Mouse (Mus musculus) splenic B cell, adult 2 months (primary cell): Measurements from ENCODE around the gene Fto.

Experiments
- DNase-seq: peaks from one replicate; pipeline ENCODE4 v3.0.0-alpha.2; 2011; ENCODE audit warnings: low read depth, low spot score
- H3K27me3 ChIP-seq: 2 replicates; pipeline ENCODE4 v1.6.1; 2012; ENCODE audit warnings: mild to moderate bottlenecking, low read length, moderate library complexity, mixed read lengths; ENCODE audit not compliant: control insufficient read depth, poor library complexity, insufficient read depth, severe bottlenecking
- H3K36me3 ChIP-seq: 2 replicates; pipeline ENCODE4 v1.6.1; 2012; ENCODE audit warnings: mild to moderate bottlenecking, low read length, moderate library complexity, mixed read lengths; ENCODE audit not compliant: control insufficient read depth, poor library complexity, insufficient read depth, severe bottlenecking

Fto gene

DNA sequence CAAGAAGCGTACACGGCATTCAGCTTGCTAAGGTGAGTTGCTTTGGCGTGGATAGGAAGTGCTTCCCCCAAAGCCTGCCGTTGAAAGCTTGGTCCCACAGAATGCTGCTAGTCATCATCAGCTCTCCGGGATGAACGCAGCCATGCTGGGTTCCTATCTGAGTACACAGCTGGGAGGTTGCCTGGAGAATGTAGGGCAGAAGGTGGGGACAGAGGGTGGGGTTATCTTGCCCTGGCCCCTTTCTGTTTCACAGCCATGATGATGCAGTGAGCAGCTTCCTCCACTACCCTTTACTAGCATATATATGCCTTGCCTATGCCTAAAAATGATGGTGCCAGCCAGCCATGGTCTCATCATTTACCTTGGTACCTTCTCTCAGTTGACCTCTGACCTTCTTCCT lies 147.6 kb downstream of the Fto start:
- no peak for DNase-seq
- Histone ChIP-seq H3K36me3 (no peaks in the 10 kb centered on the region), H3K27me3 (no peaks in the 10 kb centered on the region)

DNA sequence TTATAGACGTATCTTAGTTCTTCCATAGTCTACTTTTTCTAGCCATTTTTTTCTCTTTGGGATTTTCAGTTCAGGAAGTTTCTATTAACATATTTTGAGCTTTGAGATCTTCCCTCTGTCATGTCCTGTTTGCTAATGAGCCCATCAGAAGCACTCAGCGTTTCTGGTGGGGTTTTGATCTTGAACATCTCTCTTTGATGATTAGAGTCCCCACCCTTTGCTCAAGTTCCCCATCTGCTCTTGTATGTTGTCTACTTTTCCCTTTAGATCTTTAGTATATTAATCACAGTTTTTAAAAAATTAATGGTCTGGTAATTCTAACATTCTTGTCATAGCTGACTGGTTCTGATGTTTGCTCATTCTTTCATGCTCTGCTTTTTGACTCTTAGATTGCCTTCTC lies 150.4 kb downstream of the Fto start:
- no peaks in the 10 kb centered on the region for H3K27me3 ChIP-seq
- DNase-seq = no peak
- H3K36me3 ChIP-seq = no peaks in the 10 kb centered on the region

DNA sequence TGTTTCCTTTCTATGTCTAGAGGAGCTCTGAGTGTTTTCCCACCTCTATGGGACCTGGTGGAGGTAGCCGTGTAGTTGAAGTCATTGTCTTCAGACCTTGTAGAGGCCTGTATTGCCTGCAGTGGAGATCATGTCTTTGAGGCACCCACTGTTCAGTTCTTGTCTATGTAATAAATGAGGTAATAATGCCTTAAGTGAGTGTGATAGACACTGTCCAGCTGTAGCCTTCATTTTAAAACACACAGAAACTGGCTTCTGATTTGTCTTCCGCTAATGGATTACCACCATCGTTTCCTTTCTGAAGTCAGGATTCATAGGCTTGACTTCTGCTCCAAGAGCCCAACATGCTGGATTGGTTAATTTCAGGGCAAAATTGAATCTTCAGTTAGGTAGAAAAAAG lies 154.1 kb downstream of the Fto start:
- no peaks in the 10 kb centered on the region for H3K27me3 ChIP-seq
- peaks cover 3% of the 10 kb centered on the region for H3K36me3 ChIP-seq
- no peak for DNase-seq

DNA sequence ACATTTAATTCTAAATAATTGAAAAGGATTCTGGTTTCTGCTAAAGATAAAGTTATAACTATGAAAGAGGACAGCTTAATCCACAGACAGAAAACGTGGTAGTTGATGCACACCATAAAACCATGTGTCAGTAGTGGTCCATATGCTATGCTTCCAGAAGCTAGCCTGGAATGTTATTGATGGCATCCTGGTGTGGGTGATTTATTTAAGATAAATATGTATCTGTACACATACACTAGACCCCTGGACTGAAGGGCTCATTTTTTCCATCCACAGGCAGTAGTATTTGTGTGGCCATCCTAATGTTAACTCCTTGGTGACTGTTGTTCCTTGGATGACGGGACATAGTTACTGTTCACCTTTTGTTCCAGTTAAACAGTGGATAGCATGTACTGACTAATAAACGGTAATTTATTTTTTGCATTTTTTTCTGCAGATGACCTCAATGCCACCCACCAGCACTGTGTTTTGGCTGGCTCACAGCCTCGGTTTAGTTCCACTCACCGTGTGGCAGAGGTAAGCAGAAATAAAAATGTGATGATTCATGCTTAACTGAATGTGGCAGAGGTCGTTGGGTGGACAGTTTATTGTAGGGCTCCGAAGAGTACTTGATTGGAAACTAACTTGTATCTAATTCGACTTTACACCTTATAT lies 154.7 kb downstream of the Fto start:
- Histone ChIP-seq H3K27me3 (no peaks in the 10 kb centered on the region), H3K36me3 (peaks cover 3% of the 10 kb centered on the region)
- DNase-seq = no peak

DNA sequence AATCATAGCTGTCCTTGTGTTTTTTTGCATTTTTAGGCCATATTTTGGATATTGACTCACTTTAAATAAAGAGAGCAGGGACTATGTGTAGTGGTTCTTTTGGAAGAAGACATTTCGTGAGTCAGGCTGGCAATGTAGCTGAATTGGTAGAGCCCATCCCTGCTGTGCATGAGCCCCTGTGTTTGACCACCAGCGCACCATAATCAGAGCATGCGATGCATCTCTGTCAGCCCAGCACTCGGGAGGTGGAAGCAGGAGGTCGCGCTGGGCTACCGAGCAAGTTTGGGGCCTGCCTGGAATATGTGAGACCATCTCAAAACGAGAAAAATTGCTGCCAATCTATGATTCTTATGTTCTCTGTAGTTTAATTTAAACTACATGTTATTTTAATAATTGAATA lies 156.1 kb downstream of the Fto start:
- no peak for DNase-seq
- Histone ChIP-seq H3K36me3 (peaks cover 3% of the 10 kb centered on the region), H3K27me3 (no peaks in the 10 kb centered on the region)

DNA sequence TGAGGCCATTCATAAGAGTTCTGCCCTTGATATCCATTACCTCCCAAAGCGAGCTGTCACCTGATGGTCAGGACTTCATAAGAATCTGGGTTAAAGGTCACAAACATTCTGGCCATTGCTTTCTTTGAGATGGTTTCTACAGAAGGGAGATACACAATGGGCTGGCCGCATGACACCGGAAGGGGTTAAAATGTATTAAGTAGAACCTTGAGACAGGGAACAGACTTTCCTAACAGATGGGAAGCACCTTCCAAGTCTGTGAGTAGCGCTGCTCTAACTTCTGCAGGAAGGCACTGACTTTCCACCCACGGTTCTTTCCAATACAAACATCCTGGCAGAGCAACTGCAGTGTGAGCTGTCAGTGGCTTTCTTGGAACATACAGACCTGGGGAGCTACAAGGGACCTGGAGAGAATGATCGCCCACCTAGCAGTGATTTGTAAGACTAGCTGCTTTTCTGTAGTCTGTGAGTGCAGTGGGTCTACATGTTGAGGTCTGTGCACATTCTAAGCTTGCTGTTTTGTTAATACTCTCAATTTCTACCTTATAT lies 161.5 kb downstream of the Fto start:
- H3K27me3 ChIP-seq = no peaks in the 10 kb centered on the region
- H3K36me3 ChIP-seq = peaks cover 4% of the 10 kb centered on the region
- no peak for DNase-seq

DNA sequence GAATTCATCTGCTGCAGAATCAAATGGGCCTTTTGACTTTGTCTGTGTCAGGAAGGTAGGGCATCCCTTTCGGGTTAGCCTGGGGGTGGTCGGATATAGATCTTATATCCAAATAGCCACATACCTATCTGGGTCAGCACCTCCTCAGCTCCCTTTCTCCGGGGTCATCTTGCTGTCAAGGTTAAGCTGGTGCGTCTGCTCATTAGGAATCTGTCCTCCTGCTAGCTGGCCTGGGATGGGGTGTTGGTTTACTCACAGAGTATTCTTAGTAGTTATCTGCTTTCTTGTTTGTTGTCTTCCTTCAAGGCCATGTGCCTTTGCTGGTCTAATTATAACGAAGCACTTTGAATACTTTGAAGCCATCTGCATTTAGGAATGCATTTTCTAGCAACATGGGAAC lies 163.7 kb downstream of the Fto start:
- H3K27me3 ChIP-seq = no peaks in the 10 kb centered on the region
- no peak for DNase-seq
- peaks cover 4% of the 10 kb centered on the region for H3K36me3 ChIP-seq

DNA sequence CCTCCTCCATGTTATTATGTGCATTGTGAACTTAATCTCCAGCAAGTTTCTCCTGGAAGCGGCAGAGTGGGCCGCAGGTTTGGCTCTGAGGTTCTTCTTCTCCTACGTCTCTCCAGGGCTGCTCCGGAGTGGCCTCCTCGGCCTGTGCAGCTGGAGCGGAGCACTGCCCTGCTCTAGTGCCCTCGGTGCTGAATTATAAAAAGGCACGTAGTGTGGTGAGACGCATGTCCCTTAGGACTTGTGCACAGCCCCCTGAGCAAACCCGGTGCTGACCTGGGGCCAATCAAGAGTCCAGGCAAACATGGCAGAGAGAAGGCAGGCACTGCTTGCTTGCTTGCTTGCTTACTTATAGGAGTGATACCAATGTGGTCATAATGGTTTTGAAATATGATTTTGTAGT lies 164.1 kb downstream of the Fto start:
- H3K27me3 ChIP-seq = no peaks in the 10 kb centered on the region
- H3K36me3 ChIP-seq = peaks cover 4% of the 10 kb centered on the region; the same call in 1 of the 2 replicates
- DNase-seq = no peak

DNA sequence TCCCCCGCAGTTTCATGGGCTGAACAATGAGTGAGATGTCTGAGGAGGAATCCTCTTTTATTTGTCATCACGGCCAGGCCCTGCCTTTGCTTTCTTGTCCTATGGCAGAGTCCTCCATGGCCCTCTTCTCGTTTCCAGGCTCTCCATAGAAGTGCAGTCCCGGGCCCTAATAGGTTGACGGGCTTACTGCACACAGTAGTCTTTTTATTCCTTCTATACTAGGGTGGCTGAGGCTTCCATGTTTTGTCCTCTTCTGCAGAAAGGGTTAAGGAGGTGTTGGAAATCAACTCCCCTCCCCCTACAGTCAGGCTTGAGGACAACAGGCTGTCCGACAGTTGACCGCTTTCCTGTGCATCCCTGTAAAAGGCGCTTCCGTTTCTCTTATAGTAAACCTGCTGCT lies 169.2 kb downstream of the Fto start:
- Histone ChIP-seq H3K27me3 (no peaks in the 10 kb centered on the region), H3K36me3 (0 out of 2 replicates have a peak, but pooled peaks cover 3% of the 10 kb centered on the region)
- DNase-seq = no peak

DNA sequence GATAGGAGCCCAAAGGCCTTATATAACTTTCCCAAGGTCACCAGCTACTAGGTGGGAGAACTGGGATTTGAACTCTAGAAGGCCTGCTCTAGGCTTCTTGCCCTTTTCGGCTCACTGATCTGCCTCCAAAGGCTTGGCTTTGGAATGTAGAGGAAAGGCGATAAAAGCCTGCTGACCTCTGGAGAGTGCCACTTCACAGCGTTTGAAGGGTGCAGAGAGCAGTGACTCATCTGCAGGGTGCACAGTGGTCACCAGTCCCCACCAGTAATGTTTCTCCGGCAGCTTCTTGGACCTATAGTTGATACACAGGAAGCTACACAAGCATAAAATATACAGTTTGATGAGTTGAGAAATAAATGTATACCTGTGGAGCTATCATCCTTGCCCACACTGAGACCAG lies 173.1 kb downstream of the Fto start:
- 0 out of 2 replicates have a peak, but pooled peaks cover 3% of the 10 kb centered on the region for H3K36me3 ChIP-seq
- DNase-seq = no peak
- no peaks in the 10 kb centered on the region for H3K27me3 ChIP-seq

DNA sequence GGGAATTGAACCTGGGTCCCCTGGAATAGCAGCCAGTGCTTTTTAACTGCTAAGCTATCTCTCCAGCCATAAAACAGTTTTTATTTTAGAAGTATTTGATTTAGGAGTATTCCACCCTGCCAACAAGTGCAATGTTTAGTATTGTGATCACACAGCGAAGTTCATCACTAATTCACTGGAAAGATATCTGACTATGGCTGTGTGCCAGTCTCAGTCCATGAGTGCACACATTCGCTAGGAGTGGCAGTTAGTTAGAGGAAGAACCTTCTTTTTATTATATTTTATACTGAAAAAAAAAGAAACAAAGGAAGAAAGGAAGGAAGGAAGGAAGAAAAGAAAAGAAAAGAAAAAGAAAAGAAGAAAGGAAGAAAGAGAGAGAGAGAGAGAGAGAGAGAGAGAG lies 174.1 kb downstream of the Fto start:
- Histone ChIP-seq H3K27me3 (no peaks in the 10 kb centered on the region), H3K36me3 (0 out of 2 replicates have a peak, but pooled peaks cover 3% of the 10 kb centered on the region)
- no peak for DNase-seq

DNA sequence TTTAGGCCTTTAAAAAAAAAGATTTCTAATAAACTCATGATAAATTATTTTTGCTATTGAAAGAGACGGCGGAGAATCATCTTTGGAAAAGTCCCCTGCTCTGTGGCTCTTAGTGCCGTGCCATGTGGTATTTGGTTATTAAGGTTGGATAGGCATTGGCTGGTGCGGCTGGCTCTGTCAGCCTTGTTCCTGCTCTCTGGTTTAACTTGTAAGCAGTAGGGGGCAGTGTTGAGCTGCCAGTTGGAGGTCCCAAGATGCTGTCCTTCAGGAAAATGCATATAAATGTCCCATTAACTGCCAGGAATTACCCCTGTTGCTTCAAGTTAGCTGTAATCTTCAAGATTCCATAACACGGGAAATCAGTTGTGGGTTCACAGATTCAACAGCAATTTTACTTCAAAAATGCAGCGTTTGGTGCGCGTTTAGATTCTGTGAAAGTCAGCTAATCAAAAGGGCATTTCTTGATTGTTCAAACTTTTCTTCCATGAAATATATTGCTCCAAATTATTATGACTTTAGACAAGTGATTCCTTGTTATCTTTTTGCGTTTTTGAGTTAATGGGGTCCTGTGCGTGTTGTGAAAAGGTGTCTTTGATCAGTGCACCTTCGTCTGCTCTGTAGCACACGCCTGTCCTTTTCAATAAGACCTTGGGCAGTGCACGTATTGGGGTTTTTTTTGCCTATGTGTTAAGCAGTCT lies 174.9 kb downstream of the Fto start:
- DNase-seq = peak; percentile 51
- H3K36me3 ChIP-seq = 0 out of 2 replicates have a peak, but pooled peaks cover 3% of the 10 kb centered on the region
- H3K27me3 ChIP-seq = no peaks in the 10 kb centered on the region

DNA sequence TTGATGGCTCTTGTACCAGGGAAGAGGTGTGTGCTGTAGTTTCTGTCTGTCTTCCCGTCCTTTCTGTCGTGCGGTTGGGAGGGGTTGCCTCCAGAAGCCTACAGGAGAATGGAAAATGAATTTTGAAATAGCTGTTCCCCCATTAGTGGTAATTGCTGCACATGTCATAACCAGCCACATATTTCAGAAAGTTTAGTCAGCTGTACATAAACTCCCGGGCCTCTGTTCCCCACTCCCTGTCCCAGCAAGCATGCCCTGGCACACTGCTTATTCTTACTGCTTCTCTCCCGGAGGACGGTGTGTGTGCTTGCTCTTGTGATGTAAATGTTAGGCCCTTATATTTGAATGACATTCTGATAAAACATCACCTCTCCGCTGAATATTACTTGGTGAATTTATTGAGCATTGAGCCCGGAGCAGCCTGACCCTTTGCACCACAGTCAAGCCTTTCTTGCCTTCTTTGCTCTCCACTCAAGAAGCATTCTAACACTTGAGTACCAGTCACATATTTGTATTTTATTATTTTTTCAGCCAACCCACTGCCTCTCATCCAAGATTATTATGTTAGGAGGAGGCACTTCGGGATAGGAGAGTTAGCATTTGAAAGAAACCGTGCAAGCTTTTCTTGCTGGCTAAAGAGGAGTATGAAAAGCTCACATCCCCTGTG lies 175.6 kb downstream of the Fto start:
- no peak for DNase-seq
- Histone ChIP-seq H3K36me3 (0 out of 2 replicates have a peak, but pooled peaks cover 3% of the 10 kb centered on the region), H3K27me3 (no peaks in the 10 kb centered on the region)

DNA sequence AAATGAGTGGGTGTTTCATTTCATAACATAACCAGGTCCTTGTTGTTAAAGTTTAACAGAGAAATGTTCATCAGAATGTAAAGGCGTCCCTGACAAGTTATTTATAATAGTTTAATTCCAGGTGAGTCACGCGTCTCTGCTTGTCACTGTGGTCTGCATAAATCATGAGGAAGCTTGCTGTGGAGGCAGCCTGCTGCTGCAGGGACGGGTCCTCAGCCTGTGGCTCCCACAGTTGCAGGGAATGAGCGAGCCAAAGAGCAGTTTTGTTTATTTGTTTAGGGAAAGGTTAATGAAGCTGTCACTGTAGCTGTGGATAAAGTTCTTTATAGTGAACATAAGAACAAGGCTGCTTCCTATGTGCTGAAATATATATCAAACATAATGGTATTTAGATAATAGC lies 176.7 kb downstream of the Fto start:
- Histone ChIP-seq H3K36me3 (no peaks in the 10 kb centered on the region), H3K27me3 (no peaks in the 10 kb centered on the region)
- no peak for DNase-seq

DNA sequence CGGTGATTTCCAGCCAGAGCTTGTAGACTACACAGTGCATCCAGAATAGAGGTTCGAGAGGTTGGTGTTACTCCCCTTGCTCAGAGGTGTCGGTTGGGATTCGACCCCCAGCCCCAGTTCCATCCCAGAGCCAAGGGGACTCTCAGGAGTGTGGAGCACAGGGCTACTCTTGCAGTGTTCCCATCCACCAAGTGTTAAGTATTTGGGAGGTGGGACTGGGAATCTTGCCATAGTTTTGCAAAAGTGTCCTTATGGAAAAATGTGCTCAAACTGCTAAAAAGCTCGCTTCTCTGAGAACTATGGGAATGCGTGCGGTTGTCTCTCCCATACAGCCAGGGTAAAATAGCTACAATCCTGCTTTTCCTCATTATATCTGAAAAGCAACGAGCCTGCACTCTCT lies 180.0 kb downstream of the Fto start:
- no peaks in the 10 kb centered on the region for H3K27me3 ChIP-seq
- H3K36me3 ChIP-seq = no peaks in the 10 kb centered on the region
- no peak for DNase-seq
